In the genomic region with DNA sequence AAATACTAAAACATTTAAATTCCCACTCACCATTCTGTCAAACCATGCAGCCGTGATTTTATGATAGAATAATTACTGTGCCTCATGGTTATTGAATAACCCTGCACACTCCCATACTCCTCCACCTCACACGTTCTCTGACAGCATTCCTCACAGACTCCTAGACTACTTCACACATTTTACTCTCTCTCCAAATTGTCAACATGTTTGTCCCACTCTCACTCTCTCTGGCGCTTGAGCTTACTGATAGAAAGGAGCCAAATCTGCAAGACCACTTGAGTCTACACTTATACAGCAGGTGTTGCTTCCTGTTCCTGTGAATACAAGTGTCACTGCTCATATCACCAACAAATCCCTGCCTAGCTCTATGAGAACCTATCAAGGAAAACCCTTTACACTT, we compare ENCODE assay signal across 19 mouse cellular contexts.
DNase-seq lines count a peak whose midpoint lies in the region; ATAC-seq and TF ChIP-seq lines count a peak whose summit lies in the region.
"Had no signal": no experiment of that assay in that cellular context is flagged by ENCODE, and none has a peak within 500 bp of the region (broad histone marks: within the 10 kb centered on the region; RNA-seq: fewer than 3 reads in every experiment).

No protein-coding gene starts in this region.

- H3K9me3 ChIP-seq in forebrain, embryonic 14.5 days (replicated peaks; ENCODE audit: control insufficient read depth, low read length): no peaks in the 10 kb centered on the region
- no peaks in the 10 kb centered on the region for H3K9me3 ChIP-seq in forebrain, embryonic 10.5 days
- peaks cover 5% of the 10 kb centered on the region; the same call in 1 of the 2 replicates for H3K9me3 ChIP-seq in heart, embryonic 12.5 days (replicated peaks)
- H3K9me3 ChIP-seq in lung, postnatal 0 days (ENCODE audit: low read length): no peaks in the 10 kb centered on the region
- H3K9me3 ChIP-seq: liver, embryonic 12.5 days had no signal

- peak; percentile 29; the same call in 1 of the 2 replicates for ATAC-seq in forebrain, embryonic 14.5 days
- ATAC-seq in heart, embryonic 12.5 days (ENCODE audit: insufficient number of reproducible peaks, low FRiP score): peak; percentile 73
- ATAC-seq in lung, postnatal 0 days: peak; percentile 74
- ATAC-seq: inflammation-experienced regulatory T-cells, adult 6 months; liver, embryonic 12.5 days had no signal

- no peak overlapping the region for H3K4me2 ChIP-seq in forebrain, embryonic 14.5 days (ENCODE audit: low read length)
- no peak overlapping the region for H3K4me2 ChIP-seq in heart, embryonic 12.5 days
- H3K4me2 ChIP-seq in lung, postnatal 0 days (replicated peaks; ENCODE audit: low read depth, low read length): no peak overlapping the region
- H3K4me2 ChIP-seq: hindbrain, embryonic 14.5 days; limb, embryonic 13.5 days; liver, embryonic 12.5 days had no signal

- WGBS in forebrain, embryonic 14.5 days: 68% methylated on average over 3 of the region's 3 CpGs
- WGBS in forebrain, embryonic 10.5 days: 86% methylated on average over 3 of the region's 3 CpGs
- 21% methylated on average over 3 of the region's 3 CpGs for whole genome bisulfite sequencing in heart, embryonic 12.5 days
- WGBS in lung, postnatal 0 days: 38% methylated on average over 3 of the region's 3 CpGs

- H3K4me1 ChIP-seq in forebrain, embryonic 14.5 days (ENCODE audit: control insufficient read depth, insufficient read depth, low read length): no peaks in the 10 kb centered on the region
- H3K4me1 ChIP-seq in forebrain, embryonic 10.5 days: no peaks in the 10 kb centered on the region
- no peaks in the 10 kb centered on the region for H3K4me1 ChIP-seq in heart, embryonic 12.5 days (replicated peaks)
- no peaks in the 10 kb centered on the region for H3K4me1 ChIP-seq in lung, postnatal 0 days (ENCODE audit: insufficient read depth, low read depth, low read length)
- H3K4me1 ChIP-seq: limb, embryonic 13.5 days; liver, embryonic 12.5 days had no signal

- DNase-seq in forebrain, embryonic 14.5 days (ENCODE audit: low spot score): no peak
- DNase-seq in forebrain, embryonic 10.5 days (ENCODE audit: extremely low spot score, low spot score): no peak
- DNase-seq in heart, postnatal 25 days (ENCODE audit: low spot score): no peak
- DNase-seq in lung, postnatal 0 days (ENCODE audit: low spot score): peak; percentile 34
- no peak for DNase-seq in lung, postnatal 25 days (ENCODE audit: low spot score)
- peak; percentile 12 for DNase-seq in heart, postnatal 4 days
- no peak for DNase-seq in thymus, postnatal 25 days
- DNase-seq: adrenal gland, postnatal 10 days; cerebellum, adult 9-10 months; kidney, adult 18-20 months; layer of hippocampus, adult 9-11 months; midbrain, embryonic 14.5 days; right cerebral cortex, postnatal 25 days; spleen, adult 18-20 months had no signal

- no peaks in the 10 kb centered on the region for H3K27me3 ChIP-seq in forebrain, embryonic 14.5 days (replicated peaks; ENCODE audit: control insufficient read depth, insufficient read depth, low read length)
- no peaks in the 10 kb centered on the region for H3K27me3 ChIP-seq in forebrain, embryonic 10.5 days (ENCODE audit: poor library complexity, severe bottlenecking)
- peaks cover 5% of the 10 kb centered on the region for H3K27me3 ChIP-seq in heart, embryonic 12.5 days (replicated peaks)
- H3K27me3 ChIP-seq in lung, postnatal 0 days (replicated peaks; ENCODE audit: insufficient read depth, low read length): no peaks in the 10 kb centered on the region
- H3K27me3 ChIP-seq: limb, embryonic 13.5 days; liver, embryonic 12.5 days had no signal

- H3K36me3 ChIP-seq in forebrain, embryonic 14.5 days (ENCODE audit: control insufficient read depth, insufficient read depth, low read length): no peaks in the 10 kb centered on the region
- no peaks in the 10 kb centered on the region for H3K36me3 ChIP-seq in forebrain, embryonic 10.5 days (replicated peaks)
- no peaks in the 10 kb centered on the region for H3K36me3 ChIP-seq in heart, embryonic 12.5 days
- H3K36me3 ChIP-seq in lung, postnatal 0 days (ENCODE audit: insufficient read depth, low read length): no peaks in the 10 kb centered on the region
- H3K36me3 ChIP-seq: limb, embryonic 13.5 days; liver, embryonic 12.5 days had no signal

- TF ChIP-seq CTCF in lung, postnatal 0 days (IDR thresholded peaks at IDR 0.05): no peak

- no peak overlapping the region for H3K27ac ChIP-seq in forebrain, embryonic 14.5 days (ENCODE audit: low read depth, low read length)
- H3K27ac ChIP-seq in forebrain, embryonic 10.5 days: no peak overlapping the region
- no peak overlapping the region for H3K27ac ChIP-seq in heart, embryonic 12.5 days (ENCODE audit: poor library complexity, severe bottlenecking)
- no peak overlapping the region for H3K27ac ChIP-seq in lung, postnatal 0 days (ENCODE audit: low read length)
- H3K27ac ChIP-seq: hindbrain, embryonic 14.5 days; limb, embryonic 13.5 days; liver, embryonic 12.5 days had no signal

- H3K4me3 ChIP-seq in forebrain, embryonic 14.5 days (ENCODE audit: low read depth, low read length): no peak overlapping the region
- no peak overlapping the region for H3K4me3 ChIP-seq in forebrain, embryonic 10.5 days
- no peak overlapping the region for H3K4me3 ChIP-seq in heart, embryonic 12.5 days
- H3K4me3 ChIP-seq in lung, postnatal 0 days (ENCODE audit: low read depth, low read length): no peak overlapping the region
- H3K4me3 ChIP-seq: limb, embryonic 13.5 days; liver, embryonic 12.5 days had no signal

- H3K9ac ChIP-seq in forebrain, embryonic 14.5 days (ENCODE audit: low read length): no peak overlapping the region
- H3K9ac ChIP-seq in heart, embryonic 12.5 days: no peak overlapping the region
- no peak overlapping the region for H3K9ac ChIP-seq in lung, postnatal 0 days (replicated peaks; ENCODE audit: low read depth)
- H3K9ac ChIP-seq: hindbrain, embryonic 14.5 days; limb, embryonic 13.5 days; liver, embryonic 12.5 days had no signal

- no peak for TF ChIP-seq EP300 in lung, postnatal 0 days (IDR thresholded peaks at IDR 0.05)

- intact Hi-C loops in heart, postnatal 25 days (cut with DNase I): no loop called here

Comparison
In these comparisons a context has a peak if more than half of its experiments do, and no peak if none do; other contexts are left out.
1. DNase-seq: peak in lung, postnatal 0 days (single experiment) and heart, postnatal 4 days (single experiment); none in forebrain, embryonic 14.5 days (single experiment), forebrain, embryonic 10.5 days (single experiment), heart, postnatal 25 days (single experiment), lung, postnatal 25 days (single experiment) and thymus, postnatal 25 days (single experiment).
2. Peak in every context shown above with its lines, with median percentiles within 50 percentile points of each other: ATAC-seq.